Mouse (Mus musculus) olfactory bulb, adult 2 months (tissue): ENCODE measurements around the gene Crp. TPM values are rescaled to one million over a fixed set of nuclear protein-coding genes. Genes with fewer than 3 reads are reported as not detected.

ENCODE experiments used
- H3K27ac ChIP-seq: fragments of 200-500 bp; 2 replicates; pipeline ENCODE4 v1.5.1; 2012; ENCODE audit warnings: low read depth, low read length; ENCODE audit not compliant: insufficient read depth
- H3K4me1 ChIP-seq: fragments of 200-500 bp; 2 replicates; pipeline ENCODE4 v1.6.1; 2012; ENCODE audit warnings: low read length; ENCODE audit not compliant: control insufficient read depth, insufficient read depth
- H3K4me3 ChIP-seq: fragments of 200-500 bp; 2 replicates; pipeline ENCODE4 v1.5.1; 2012; ENCODE audit warnings: mild to moderate bottlenecking, low read depth, low read length, moderate library complexity; ENCODE audit not compliant: insufficient read depth
- CTCF ChIP-seq: fragments of 200-500 bp; IDR thresholded peaks from 2 replicates; pipeline ENCODE4 v1.5.1; 2012; ENCODE audit warnings: low read depth, mild to moderate bottlenecking, low read length, moderate library complexity; ENCODE audit not compliant: insufficient read depth
- POLR2A ChIP-seq: fragments of 200-500 bp; IDR thresholded peaks from 2 replicates; pipeline ENCODE4 v1.6.1; 2012; ENCODE audit warnings: mild to moderate bottlenecking, low read depth, low read length, moderate library complexity; ENCODE audit not compliant: insufficient read depth
- WGBS: fragments of 180-500 bp; shearing (Covaris S2); methylation state at CpG from one replicate; pipeline ENCODE4 v1.1.7; 2018; 5-methylcytosine and 5-hydroxymethylcytosine counted together
- polyA plus RNA-seq: library from polyadenylated mRNA; stranded (reverse); fragments of >200 nt; gene quantifications from 2 replicates; pipeline ENCODE4 v1.2.4, GENCODE M21; 2012; ENCODE audit warnings: low replicate concordance; ENCODE audit not compliant: missing spikeins, insufficient read depth, insufficient read length

Gene Crp
- polyA plus RNA-seq, 1 experiment = not detected

DNA sequence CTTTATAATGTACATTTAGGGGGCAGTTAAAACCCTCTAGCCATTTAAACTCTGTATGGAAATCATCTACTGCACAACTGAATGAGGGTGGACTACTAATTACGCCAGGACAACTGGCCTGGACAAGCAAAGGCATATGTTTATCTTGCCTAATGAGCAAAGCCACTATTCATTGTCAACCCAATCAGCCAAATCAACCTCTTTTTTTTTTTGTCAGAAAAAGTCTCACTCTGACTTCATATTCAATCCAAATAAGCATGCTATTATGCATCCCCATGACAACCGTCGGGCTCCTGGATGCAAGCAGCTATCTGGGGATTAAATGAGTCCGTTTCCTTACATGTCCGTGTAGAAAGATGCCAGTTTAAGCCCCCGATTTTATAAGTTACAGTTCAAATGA, 30.3 kb upstream of the Crp start:
- no peaks in the 10 kb centered on the region for H3K4me1 ChIP-seq
- H3K4me3 ChIP-seq = no peak overlapping the region
- 34% methylated on average over 6 of the region's 6 CpGs for WGBS
- no peak overlapping the region for H3K27ac ChIP-seq
- TF ChIP-seq CTCF (no peak), POLR2A (no peak)

DNA sequence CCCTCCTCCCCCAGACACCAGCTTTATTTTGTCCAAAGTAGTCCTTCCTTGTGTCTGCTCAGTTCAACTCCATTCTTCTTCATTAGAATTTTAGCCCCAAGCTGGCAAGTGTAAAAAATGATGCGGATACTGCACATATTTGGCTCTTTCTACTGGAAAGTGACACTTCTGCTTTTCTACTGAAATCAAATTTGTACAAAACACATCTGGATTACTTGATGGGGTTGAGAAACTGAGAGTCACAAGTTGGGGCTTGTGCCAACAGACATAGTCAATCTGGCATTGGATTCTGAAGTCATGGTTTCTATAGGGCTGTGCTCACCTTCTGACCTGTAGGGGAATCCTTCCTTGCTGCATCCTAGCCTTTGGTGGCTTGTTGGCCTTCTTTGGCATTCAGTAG, 27.1 kb upstream of the Crp start:
- TF ChIP-seq POLR2A = no peak
- no peak for TF ChIP-seq CTCF
- Histone ChIP-seq H3K27ac (no peak overlapping the region), H3K4me3 (no peak overlapping the region), H3K4me1 (no peaks in the 10 kb centered on the region)
- WGBS = 95% methylated on average over 1 of the region's 1 CpGs

DNA sequence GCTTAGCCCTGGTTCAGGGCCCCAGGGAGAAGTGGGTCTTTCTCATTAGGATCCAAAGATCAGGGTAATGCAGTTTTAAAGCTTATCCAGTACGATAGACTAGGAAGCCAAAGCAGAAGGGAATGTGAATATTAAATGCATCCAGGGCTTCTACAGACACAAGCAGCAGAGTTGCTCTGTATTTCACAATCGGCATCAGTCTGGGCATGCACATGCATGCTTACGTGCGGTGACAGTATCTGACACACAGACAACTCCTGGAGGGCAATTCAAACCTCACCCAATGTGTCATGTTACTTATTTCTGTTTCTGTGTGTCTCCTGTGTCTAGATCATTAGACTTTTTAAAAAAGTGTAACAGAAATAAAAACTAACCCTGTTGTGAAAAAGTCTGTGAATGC, 17.1 kb upstream of the Crp start:
- no peak for TF ChIP-seq POLR2A
- TF ChIP-seq CTCF = no peak
- H3K4me1 ChIP-seq = no peaks in the 10 kb centered on the region
- no peak overlapping the region for H3K4me3 ChIP-seq
- no peak overlapping the region for H3K27ac ChIP-seq
- 84% methylated on average over 4 of the region's 4 CpGs for WGBS

DNA sequence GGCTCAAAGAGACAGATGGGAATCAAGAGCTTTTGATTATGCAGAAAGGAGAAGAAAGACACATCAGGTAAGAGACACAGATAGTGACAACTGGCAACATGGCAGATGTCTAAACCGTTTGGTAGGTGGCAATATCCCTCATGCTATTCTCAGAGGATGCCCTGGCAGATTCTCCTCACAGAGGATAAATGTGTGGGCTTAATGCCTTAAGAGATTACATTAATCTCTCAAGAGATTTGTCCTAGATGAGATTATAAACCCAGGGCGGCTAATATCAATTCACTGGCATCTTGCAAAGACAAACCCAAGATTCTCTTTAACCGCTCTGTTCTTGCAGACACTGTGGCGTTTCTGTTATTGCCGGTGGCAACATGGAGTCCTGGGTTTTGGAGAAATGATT, 14.3 kb upstream of the Crp start:
- Histone ChIP-seq H3K27ac (no peak overlapping the region), H3K4me3 (no peak overlapping the region), H3K4me1 (no peaks in the 10 kb centered on the region)
- 86% methylated on average over 5 of the region's 5 CpGs for WGBS
- TF ChIP-seq POLR2A (no peak), CTCF (no peak)

DNA sequence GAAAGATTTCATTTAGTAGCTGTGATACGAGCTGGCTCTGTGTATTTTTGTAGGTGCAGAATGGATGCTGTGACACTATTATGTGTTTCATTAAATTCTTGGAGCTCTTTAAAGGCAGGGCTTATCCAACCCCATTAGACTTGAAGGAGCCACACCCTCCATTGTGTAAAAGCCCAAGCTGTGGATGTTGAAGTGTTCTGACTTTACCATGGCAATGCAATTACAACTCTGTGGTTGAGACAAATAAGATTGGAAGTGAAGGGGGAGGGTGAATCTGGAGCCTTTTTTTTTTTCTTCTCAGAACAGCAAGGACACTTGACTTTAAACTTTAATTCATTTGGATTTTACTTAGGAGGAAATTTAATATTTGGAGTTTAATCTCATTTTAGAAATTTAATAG, 13.9 kb upstream of the Crp start:
- WGBS = 38% methylated on average over 1 of the region's 1 CpGs
- H3K27ac ChIP-seq = no peak overlapping the region
- no peak for TF ChIP-seq POLR2A
- TF ChIP-seq CTCF = no peak
- H3K4me1 ChIP-seq = no peaks in the 10 kb centered on the region
- no peak overlapping the region for H3K4me3 ChIP-seq

DNA sequence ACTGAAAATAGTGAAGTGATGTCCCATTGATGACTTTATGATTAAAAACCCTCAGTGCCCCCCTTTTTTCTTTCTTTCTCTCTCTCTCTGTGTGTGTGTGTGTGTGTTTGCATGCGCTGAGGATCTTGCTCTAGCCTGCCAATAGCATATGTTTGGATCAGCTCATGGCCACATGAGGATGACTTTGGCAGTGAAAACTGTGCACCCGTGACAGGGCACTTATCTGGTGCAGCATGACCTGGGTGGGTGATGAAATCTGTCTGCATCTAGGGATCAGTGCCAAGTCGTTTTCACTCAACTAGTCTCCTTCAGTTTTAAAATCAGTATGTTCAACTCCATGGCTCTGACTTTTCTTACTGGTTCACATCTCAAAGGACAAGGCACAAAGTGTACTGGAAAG, 12.7 kb upstream of the Crp start:
- no peak overlapping the region for H3K27ac ChIP-seq
- TF ChIP-seq CTCF = no peak
- no peak for TF ChIP-seq POLR2A
- WGBS = 78% methylated on average over 3 of the region's 3 CpGs
- H3K4me1 ChIP-seq = no peaks in the 10 kb centered on the region
- no peak overlapping the region for H3K4me3 ChIP-seq

DNA sequence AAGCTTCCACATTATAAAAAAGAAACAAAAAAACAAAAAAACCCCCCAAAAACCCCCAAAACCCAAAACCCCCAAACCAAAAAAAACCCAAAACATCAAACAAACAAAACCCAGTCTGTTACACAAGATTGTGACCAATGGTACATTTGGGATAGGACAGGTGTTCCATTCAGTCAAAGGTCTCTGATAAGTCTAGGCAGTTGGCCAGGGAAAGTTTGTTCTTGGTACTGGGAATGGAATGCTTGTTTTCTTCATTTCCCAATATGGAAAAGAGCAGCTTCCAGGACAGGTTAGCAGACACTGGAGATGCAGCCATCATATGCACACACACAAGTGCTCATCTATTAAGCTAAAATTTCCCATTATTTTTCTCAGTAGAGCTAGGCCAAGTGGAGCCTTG, 433 bp upstream of the Crp start:
- TF ChIP-seq CTCF (no peak), POLR2A (no peak)
- H3K4me1 ChIP-seq = no peaks in the 10 kb centered on the region
- H3K4me3 ChIP-seq = no peak overlapping the region
- H3K27ac ChIP-seq = no peak overlapping the region

DNA sequence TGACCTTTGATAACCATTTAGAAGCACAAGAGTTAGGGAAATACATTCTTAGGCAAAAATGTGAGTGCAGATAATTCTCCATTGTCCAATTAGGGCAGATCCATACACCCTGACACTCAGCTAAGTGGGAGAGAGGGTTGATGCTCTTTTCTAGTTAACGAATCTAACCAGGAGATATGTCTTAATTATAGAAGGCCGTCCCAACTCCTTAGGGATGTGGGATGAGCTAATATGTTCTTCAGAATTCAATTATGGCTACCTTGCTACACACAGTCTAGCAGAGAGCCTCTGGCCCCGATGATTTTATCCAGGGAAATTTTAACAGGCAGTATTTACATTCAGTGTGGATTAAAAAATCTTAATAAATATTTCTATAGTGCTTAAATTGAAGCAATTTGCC, 3.0 kb downstream of the Crp start:
- Histone ChIP-seq H3K4me3 (no peak overlapping the region), H3K27ac (no peak overlapping the region), H3K4me1 (no peaks in the 10 kb centered on the region)
- WGBS = 86% methylated on average over 3 of the region's 3 CpGs
- no peak for TF ChIP-seq CTCF
- TF ChIP-seq POLR2A = no peak

DNA sequence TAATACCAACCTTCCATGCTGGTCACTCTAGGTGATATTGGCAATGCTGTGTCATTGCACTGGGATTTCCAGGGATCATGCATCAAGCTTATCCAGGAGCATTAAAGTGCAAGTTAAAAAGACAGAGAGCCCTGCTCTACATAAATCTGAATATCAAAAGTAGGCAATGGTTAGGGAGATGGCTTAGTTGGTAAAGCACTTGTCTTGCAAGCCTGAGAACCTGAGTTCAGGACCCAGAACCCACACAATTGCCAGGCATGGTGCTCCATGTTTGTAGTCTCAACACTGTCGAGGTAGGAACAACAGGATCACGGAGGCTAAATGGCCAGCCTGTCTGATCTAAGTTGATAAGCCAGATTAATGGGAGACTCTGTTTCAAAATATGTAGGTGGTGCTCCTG, 3.5 kb downstream of the Crp start:
- no peak for TF ChIP-seq CTCF
- no peak for TF ChIP-seq POLR2A
- 93% methylated on average over 2 of the region's 2 CpGs for WGBS
- Histone ChIP-seq H3K4me3 (no peak overlapping the region), H3K4me1 (no peaks in the 10 kb centered on the region), H3K27ac (no peak overlapping the region)

DNA sequence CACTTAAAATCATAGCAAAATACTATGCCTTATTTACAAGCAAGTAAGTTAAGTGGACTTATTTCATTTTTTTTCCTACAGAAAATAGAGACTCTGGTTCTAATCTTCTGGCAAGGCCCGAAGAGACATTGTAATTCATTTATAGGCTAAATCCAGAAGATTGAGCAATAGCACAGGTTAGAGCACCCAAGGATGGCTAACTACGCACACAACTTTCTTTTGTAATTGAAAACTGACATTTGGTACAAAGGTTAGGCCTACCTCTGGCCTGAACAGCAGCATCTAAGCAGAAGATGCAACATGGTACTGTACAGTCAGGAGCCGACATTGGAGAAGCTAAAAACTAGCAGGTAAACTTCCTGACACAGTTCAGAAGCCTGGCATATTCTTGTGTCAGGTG, 4.0 kb downstream of the Crp start:
- Histone ChIP-seq H3K27ac (no peak overlapping the region), H3K4me1 (no peaks in the 10 kb centered on the region), H3K4me3 (no peak overlapping the region)
- no peak for TF ChIP-seq CTCF
- no peak for TF ChIP-seq POLR2A
- 97% methylated on average over 3 of the region's 3 CpGs for WGBS
